Mouse (Mus musculus) monocyte, adult 5-6 weeks (primary cell): ENCODE data around the gene Rhno1. TPM values are rescaled to one million over a fixed set of nuclear protein-coding genes. Genes with fewer than 3 reads are reported as not detected.

ENCODE experiments used
- ATAC-seq: fragments of 153-309, 156-312 bp; replicated peaks from 2 replicates; pipeline ENCODE4 v1.8.0; 2017; ENCODE audit warnings: mild to moderate bottlenecking; ENCODE audit not compliant: low TSS enrichment, insufficient number of reproducible peaks, severe bottlenecking, poor library complexity, low FRiP score
- total RNA-seq: library from RNA; stranded (forward); fragments of 200-1000, 200-491, 200-594 nt; gene quantifications from 3 replicates; pipeline ENCODE4 v1.2.3, GENCODE M21; 2017

Gene Rhno1
- total RNA-seq, 1 experiment from 2014 or later: 22.2 TPM

GRCm38 (mm10) chr6:128366466-128366865 is 3.8 kb upstream of the Rhno1 start:
- no peak for ATAC-seq

- no peak for ATAC-seq
Measured at GRCm38 (mm10) chr6:128364721-128365120, 2.0 kb upstream of the Rhno1 start.

- no peak for ATAC-seq
Measured at GRCm38 (mm10) chr6:128363007-128363825, 505 bp upstream of the Rhno1 start.

GRCm38 (mm10) chr6:128361901-128362300 is 810 bp downstream of the Rhno1 start:
- no peak for ATAC-seq

- 0 out of 2 replicates have a peak, but pooled peaks have one; percentile 23 for ATAC-seq
Measured at GRCm38 (mm10) chr6:128358999-128359398, 3.7 kb downstream of the Rhno1 start.

GRCm38 (mm10) chr6:128355726-128356416 is 6.8 kb downstream of the Rhno1 start, which contains the start of gene Tulp3:
Tulp3 (minus strand) TSS chr6:128355851.
- peak; percentile 87 for ATAC-seq

- ATAC-seq: no peak
Measured at GRCm38 (mm10) chr6:128355201-128355681, 7.5 kb downstream of the Rhno1 start.

GRCm38 (mm10) chr6:128354140-128354539 is 8.6 kb downstream of the Rhno1 start:
- no peak for ATAC-seq

- no peak for ATAC-seq
Measured at GRCm38 (mm10) chr6:128349711-128350110, 13.0 kb downstream of the Rhno1 start.

- no peak for ATAC-seq
Measured at GRCm38 (mm10) chr6:128346782-128347181, 15.9 kb downstream of the Rhno1 start.

GRCm38 (mm10) chr6:128345623-128346022 is 17.1 kb downstream of the Rhno1 start:
- peak; percentile 68; the same call in 1 of the 2 replicates for ATAC-seq

GRCm38 (mm10) chr6:128341956-128342723 is 20.6 kb downstream of the Rhno1 start:
- no peak for ATAC-seq

- ATAC-seq: no peak
Measured at GRCm38 (mm10) chr6:128338876-128339275, 23.8 kb downstream of the Rhno1 start.

GRCm38 (mm10) chr6:128337467-128337866 is 25.2 kb downstream of the Rhno1 start:
- ATAC-seq: no peak

GRCm38 (mm10) chr6:128334397-128335124 is 28.1 kb downstream of the Rhno1 start:
- ATAC-seq: peak; percentile 58; the same call in 1 of the 2 replicates

GRCm38 (mm10) chr6:128318317-128318716 is 44.4 kb downstream of the Rhno1 start:
- peak; percentile 76; the same call in 1 of the 2 replicates for ATAC-seq

GRCm38 (mm10) chr6:128315597-128315996 is 47.1 kb downstream of the Rhno1 start:
- no peak for ATAC-seq

GRCm38 (mm10) chr6:128314796-128315195 is 47.9 kb downstream of the Rhno1 start:
- ATAC-seq: no peak
